Mouse (Mus musculus) erythroblast, embryonic 14.5 days (primary cell): Measurements from ENCODE around the gene Il23r.

ENCODE experiments used
- GATA1 ChIP-seq: IDR thresholded peaks from 2 replicates; pipeline ENCODE4 v1.6.1; 2012; ENCODE audit warnings: low read length, inconsistent platforms, mixed read lengths
- TAL1 ChIP-seq: IDR thresholded peaks from 3 replicates; pipeline ENCODE4 v1.6.1; 2012; ENCODE audit warnings: low read length, inconsistent platforms, mixed read lengths

GRCm38 (mm10) chr6:67535777-67536054 is 44.1 kb upstream of the Il23r start, which contains the start of gene Tacstd2:
- TF ChIP-seq GATA1 (no peak), TAL1 (no peak)
